Mouse (Mus musculus) neural tube, embryonic 14.5 days (tissue): ENCODE results near the gene Psg17. TPM values are rescaled to one million over a fixed set of nuclear protein-coding genes. Genes with fewer than 3 reads are reported as not detected.
"Not testable (repeated sequence)": the region's sequence is repeated elsewhere in the genome, so short reads cannot be mapped to it uniquely, and the experiment has no call there.

Source experiments
- ATAC-seq: fragments of 200-750 bp; cut with Nextera tagmentation; 2 replicates; pipeline ENCODE4 v1.8.0; 2017; ENCODE audit warnings: low read depth, mild to moderate bottlenecking, moderate TSS enrichment, moderate library complexity
- H3K27ac ChIP-seq: fragments of 300-500 bp; sonication (generic); 2 replicates; pipeline ENCODE4 v1.5.1; 2014; ENCODE audit warnings: low read depth, mild to moderate bottlenecking, control low read depth, low read length, moderate library complexity, mixed read lengths
- H3K27me3 ChIP-seq: fragments of 300-500 bp; sonication (generic); 2 replicates; pipeline ENCODE4 v1.6.1; 2014; ENCODE audit warnings: low read length; ENCODE audit not compliant: control insufficient read depth, insufficient read depth
- H3K36me3 ChIP-seq: fragments of 300-500 bp; sonication (generic); 2 replicates; pipeline ENCODE4 v1.6.1; 2014; ENCODE audit warnings: low read length, mixed read lengths; ENCODE audit not compliant: control insufficient read depth, insufficient read depth
- H3K4me1 ChIP-seq: fragments of 300-500 bp; sonication (generic); 2 replicates; pipeline ENCODE4 v1.6.1; 2014; ENCODE audit warnings: low read length; ENCODE audit not compliant: control insufficient read depth, insufficient read depth
- H3K4me2 ChIP-seq: fragments of 300-500 bp; sonication (generic); 2 replicates; pipeline ENCODE4 v1.6.1; 2014; ENCODE audit warnings: mild to moderate bottlenecking, low read depth, low read length, control low read depth
- H3K4me3 ChIP-seq: fragments of 300-500 bp; sonication (generic); 2 replicates; pipeline ENCODE4 v1.5.1; 2014; ENCODE audit warnings: low read depth, low read length, control low read depth, mixed read lengths
- H3K9ac ChIP-seq: fragments of 300-500 bp; sonication (generic); replicated peaks from 2 replicates; pipeline ENCODE4 v1.6.1; 2014; ENCODE audit warnings: low read depth, mild to moderate bottlenecking, control low read depth, low read length, mixed read lengths
- H3K9me3 ChIP-seq: fragments of 300-500 bp; sonication (generic); 2 replicates; pipeline ENCODE4 v1.6.1; 2016; ENCODE audit warnings: low read length; ENCODE audit not compliant: control insufficient read depth
- WGBS: fragments of 180-500 bp; shearing (Covaris S2); extraction: QIAGEN DNeasy Blood & Tissue Kit; methylation state at CpG from one replicate; pipeline ENCODE4 v1.1.7; 2014; 5-methylcytosine and 5-hydroxymethylcytosine counted together
- polyA plus RNA-seq: library from polyadenylated mRNA; unstranded; fragments of >200 nt; fragmentation: Nextera tagmentation; extraction: Ambion mirVana; gene quantifications from 2 replicates; pipeline ENCODE4 v1.2.1, GENCODE M21; 2014

The Psg17 gene
- polyA plus RNA-seq: 0.12 TPM in 1 of 2 replicates, not detected in the other

DNA sequence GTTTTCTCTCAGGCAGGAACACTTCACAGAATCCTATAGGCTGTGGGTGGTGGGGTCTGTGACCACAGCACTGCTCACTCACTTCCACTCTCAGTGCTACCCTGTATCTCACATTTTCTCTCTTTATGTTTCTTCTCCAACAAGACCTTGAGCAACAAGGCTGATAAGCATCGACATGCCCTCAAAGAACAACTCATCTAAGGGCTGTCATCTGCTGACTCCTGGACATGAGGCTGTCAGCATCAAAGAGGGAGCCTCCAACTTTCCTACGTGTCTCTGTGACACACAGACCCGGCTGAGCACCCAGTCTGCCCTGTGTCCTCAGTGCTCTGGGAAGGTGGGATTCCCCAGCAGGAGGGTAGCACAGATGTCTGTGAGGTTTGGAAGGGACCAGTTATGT, at the start of gene Psg17:
Gene Psg17, minus strand, starts transcription at position 101 of the 400 bp plus-strand sequence.
- Histone ChIP-seq H3K27ac (no peak within 1 kb of the TSS), H3K9ac (no peak within 1 kb of the TSS), H3K9me3 (no peaks in the 10 kb centered on the region), H3K4me1 (no peaks in the 10 kb centered on the region), H3K36me3 (no peaks in the 10 kb centered on the region), H3K4me2 (no peak within 1 kb of the TSS), H3K27me3 (no peaks in the 10 kb centered on the region), H3K4me3 (no peak within 1 kb of the TSS)
- ATAC-seq: no peak
- 85% methylated on average over 3 of the region's 3 CpGs for WGBS

DNA sequence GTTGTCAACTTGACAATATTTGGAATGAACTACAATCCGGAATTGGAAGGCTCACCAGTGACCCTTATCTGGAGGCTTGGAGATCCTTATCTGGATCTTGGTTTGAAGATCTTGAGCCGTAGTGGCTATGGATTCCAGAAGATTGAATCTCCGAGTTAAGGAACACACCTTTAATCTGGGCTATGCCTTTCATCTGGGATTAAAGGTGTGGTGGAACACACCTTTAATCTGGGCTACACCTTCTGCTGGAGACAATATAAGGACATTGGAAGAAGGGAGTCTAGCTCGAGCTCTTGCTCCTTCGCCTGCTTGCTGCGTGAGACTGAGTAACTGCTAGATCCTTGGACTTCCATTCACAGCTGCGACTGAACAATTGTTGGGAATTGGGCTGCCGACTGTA, 49.6 kb upstream of the Psg17 start, which contains the start of gene Pglyrp1:
Gene Pglyrp1, plus strand, starts transcription at position 301 of the 400 bp plus-strand sequence.
- not testable (repeated sequence) for H3K27ac ChIP-seq, H3K4me3 ChIP-seq, H3K27me3 ChIP-seq, H3K9me3 ChIP-seq, H3K9ac ChIP-seq, ATAC-seq, H3K4me2 ChIP-seq, H3K4me1 ChIP-seq, H3K36me3 ChIP-seq
- WGBS: no CpG with 5 or more reads among the region's 8 CpGs

DNA sequence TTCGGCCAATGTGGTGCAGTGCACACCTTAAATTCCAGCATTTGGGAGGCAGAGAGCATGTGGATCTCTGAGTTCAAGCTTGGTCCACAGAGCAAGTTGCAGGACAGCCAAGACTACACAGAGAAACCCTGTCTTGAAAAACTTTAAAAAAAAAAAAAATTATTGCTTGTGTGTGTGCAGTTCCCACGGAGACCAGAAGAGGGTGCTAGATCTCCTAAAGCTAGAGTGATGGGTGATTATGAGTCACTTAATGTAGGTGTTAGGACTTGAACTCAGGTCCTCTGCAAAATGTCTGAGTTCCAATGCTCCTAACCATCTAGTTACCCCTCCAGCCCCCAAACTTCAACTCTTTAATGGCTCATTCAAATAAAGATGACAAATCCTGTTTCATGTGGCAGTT, 47.1 kb upstream of the Psg17 start:
- WGBS: 86% methylated on average over 2 of the region's 2 CpGs
- Histone ChIP-seq H3K9me3 (no peaks in the 10 kb centered on the region), H3K36me3 (no peaks in the 10 kb centered on the region), H3K4me1 (0 out of 2 replicates have a peak, but pooled peaks cover 3% of the 10 kb centered on the region), H3K4me3 (no peak overlapping the region), H3K4me2 (no peak overlapping the region), H3K27ac (no peak overlapping the region), H3K27me3 (no peaks in the 10 kb centered on the region), H3K9ac (no peak overlapping the region)
- no peak for ATAC-seq

DNA sequence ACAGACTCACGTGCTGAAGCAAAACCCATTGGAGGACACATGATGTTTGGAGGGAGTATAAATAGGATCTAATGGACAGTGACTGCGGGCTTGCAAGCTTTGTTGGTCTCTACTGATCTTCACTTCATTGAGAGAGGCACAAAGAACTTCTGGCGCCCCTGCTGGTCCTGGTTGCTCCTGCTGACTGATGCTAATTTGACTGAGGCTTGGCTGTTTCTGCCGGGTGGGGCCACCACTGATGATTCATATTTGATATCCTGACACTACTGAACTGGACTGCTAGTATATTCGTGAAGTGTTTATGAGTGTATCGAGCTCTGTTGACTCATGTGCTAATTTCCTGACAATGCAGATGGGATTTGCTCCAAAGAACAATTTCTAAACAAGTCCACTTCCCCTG, 41.4 kb upstream of the Psg17 start:
- Histone ChIP-seq H3K4me1 (no peaks in the 10 kb centered on the region), H3K4me2 (no peak overlapping the region), H3K27me3 (no peaks in the 10 kb centered on the region), H3K4me3 (no peak overlapping the region), H3K9ac (no peak overlapping the region), H3K9me3 (no peaks in the 10 kb centered on the region), H3K27ac (no peak overlapping the region), H3K36me3 (no peaks in the 10 kb centered on the region)
- 87% methylated on average over 6 of the region's 6 CpGs for WGBS
- no peak for ATAC-seq

DNA sequence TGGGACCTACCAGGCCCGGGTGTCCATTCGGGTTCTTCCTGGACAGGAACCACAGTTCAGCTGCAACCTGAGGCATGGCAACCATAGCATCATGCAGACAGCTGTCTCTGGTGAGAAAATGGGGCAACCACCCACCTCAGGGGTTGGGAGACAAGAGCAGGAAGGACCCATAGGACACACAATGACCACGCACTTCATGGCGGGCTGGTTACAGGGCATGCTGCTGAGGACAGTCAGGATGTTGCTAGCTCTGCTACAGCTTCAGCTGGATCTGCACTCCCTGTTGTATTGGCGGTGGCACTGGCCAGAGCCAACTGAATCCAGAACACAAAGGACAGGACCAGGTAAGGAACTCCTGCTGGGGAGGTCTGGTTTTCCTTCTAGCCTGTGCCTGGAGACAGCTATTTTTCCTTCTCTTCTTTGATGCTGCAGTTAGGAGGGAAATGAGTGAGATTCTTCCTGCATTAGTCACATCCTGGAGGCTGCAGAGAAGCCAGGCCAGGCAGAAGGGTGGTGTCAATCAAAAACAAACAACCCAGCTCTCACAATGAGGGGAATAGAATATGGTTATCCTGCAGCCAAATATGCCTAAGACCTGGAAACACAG, 37.0 kb upstream of the Psg17 start:
- no peaks in the 10 kb centered on the region for H3K4me1 ChIP-seq
- no peaks in the 10 kb centered on the region for H3K9me3 ChIP-seq
- ATAC-seq: no peak
- H3K4me2 ChIP-seq: no peak overlapping the region
- H3K27me3 ChIP-seq: no peaks in the 10 kb centered on the region
- H3K4me3 ChIP-seq: no peak overlapping the region
- H3K36me3 ChIP-seq: no peaks in the 10 kb centered on the region
- WGBS: 86% methylated on average over 5 of the region's 5 CpGs
- no peak overlapping the region for H3K9ac ChIP-seq
- no peak overlapping the region for H3K27ac ChIP-seq

DNA sequence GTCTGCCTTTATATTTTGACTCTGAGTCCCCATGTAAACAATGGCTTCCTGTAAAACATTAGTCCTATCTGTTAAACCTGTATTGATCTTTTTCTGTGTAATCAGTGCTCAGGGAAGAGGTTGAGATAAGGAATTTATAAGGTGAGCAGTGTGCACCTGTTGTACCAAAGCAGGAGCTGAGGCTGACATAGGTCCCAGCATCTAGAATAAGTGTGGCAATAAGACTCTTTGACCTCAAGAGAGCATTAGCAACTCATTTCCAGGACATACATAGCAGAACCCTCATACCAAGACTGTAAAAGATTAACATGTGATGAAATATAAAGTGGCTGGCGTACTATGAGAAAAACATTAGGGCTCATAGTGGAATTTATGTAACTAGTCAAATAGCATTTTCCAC, 27.0 kb upstream of the Psg17 start:
- Histone ChIP-seq H3K9ac (no peak overlapping the region), H3K4me3 (no peak overlapping the region), H3K27ac (no peak overlapping the region), H3K4me1 (no peaks in the 10 kb centered on the region), H3K36me3 (no peaks in the 10 kb centered on the region), H3K27me3 (no peaks in the 10 kb centered on the region), H3K4me2 (no peak overlapping the region), H3K9me3 (no peaks in the 10 kb centered on the region)
- WGBS: 92% methylated on average over 1 of the region's 1 CpGs
- ATAC-seq: no peak

DNA sequence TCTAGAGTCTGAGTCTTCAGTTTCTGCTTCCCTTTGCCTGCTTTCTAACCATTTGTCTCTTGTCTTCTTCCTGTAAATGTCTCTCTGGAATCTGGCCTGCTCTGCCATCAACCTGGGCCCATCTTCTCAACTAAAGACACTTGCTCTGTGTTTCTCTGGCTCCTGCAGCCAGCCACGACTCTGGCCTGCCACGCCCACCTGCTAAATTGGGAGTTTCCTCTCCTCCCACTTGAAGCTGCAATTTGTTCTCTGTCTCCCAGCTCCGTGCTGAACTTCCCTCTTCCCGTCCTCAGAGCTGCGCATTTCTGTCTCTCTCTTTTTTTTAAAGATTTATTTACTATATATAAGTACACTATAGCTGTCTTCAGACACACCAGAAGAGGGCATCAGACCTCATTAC, 23.4 kb upstream of the Psg17 start:
- no peaks in the 10 kb centered on the region for H3K27me3 ChIP-seq
- no peak overlapping the region for H3K4me3 ChIP-seq
- no peak overlapping the region for H3K4me2 ChIP-seq
- no peaks in the 10 kb centered on the region for H3K9me3 ChIP-seq
- H3K4me1 ChIP-seq: no peaks in the 10 kb centered on the region
- no peak overlapping the region for H3K9ac ChIP-seq
- H3K36me3 ChIP-seq: no peaks in the 10 kb centered on the region
- no peak overlapping the region for H3K27ac ChIP-seq
- ATAC-seq: no peak
- 29% methylated on average over 5 of the region's 5 CpGs for WGBS

DNA sequence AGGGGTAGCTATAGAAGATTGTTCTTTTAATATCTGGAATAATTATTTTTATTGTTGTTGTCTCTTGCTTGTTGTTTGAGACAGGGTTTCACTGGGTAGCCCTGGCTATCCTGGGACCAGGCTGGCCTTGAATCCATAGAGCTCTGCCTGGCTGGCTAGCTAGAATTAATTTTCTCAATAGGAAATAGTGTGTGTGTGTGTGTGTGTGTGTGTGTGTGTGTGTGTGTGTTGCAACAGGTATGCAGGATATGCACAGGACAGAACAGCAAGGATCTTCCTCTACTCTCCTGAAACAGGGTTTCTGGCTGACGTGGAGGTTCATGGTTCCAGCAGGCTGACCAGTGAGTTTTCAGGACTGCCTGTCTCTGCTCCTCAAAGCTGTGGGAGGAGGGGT, 19.8 kb upstream of the Psg17 start:
- Histone ChIP-seq H3K9ac (no peak overlapping the region), H3K27me3 (no peaks in the 10 kb centered on the region), H3K36me3 (no peaks in the 10 kb centered on the region), H3K4me2 (peak overlapping the region; percentile 35; the same call in 1 of the 2 replicates), H3K27ac (no peak overlapping the region), H3K4me1 (no peaks in the 10 kb centered on the region), H3K9me3 (no peaks in the 10 kb centered on the region), H3K4me3 (no peak overlapping the region)
- peak; percentile 44; the same call in 1 of the 2 replicates for ATAC-seq
- 75% methylated on average over 1 of the region's 1 CpGs for WGBS

DNA sequence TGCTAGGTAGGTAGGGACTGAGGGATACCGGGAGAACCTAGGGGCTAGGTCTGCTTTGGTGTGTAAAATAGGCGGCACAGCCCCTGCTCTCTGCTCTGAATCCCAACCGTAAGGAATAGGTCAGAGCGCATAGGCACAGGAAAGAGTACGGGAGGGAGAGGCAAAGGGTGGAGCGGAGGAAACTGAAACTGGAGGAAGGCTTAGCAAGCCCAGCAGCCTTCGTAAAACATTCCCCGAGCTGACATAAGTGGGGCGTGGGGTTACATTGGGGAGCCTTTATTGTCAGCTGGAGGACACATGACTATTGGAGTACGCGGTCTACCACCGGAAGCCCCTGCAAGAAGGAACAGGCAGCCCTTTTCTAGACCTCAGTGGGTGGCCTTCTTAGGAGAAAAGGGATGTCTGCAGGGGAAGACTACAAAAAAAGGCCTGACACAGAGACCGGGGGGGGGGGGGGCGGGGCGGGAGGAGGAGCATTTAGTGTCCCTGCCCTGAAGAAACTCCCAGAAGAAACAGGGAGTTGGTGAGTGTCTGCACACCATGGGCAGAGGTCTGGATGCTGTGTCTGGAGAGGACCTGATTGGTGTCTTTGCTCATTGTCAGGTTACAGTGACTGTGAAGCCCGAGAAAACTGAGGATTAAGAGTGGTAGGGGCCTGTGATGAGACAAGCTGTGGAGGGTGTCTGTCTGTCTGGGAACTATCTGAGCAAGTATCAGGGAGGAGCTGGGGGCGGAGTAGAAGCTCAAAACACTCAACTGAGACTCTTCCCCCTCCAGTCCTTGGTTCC, 19.2 kb upstream of the Psg17 start:
- Histone ChIP-seq H3K27me3 (no peaks in the 10 kb centered on the region), H3K4me1 (no peaks in the 10 kb centered on the region), H3K27ac (peak overlapping the region; percentile 2; the same call in 1 of the 2 replicates), H3K36me3 (no peaks in the 10 kb centered on the region), H3K4me3 (peak overlapping the region; percentile 27; the same call in 1 of the 2 replicates), H3K9ac (0 out of 2 replicates have a peak overlapping the region, but pooled peaks have one; percentile 44), H3K9me3 (no peaks in the 10 kb centered on the region), H3K4me2 (peak overlapping the region; percentile 52)
- ATAC-seq: peak; percentile 69
- 5% methylated on average over 14 of the region's 17 CpGs for WGBS
